Mouse (Mus musculus) limb, embryonic 11.5 days (tissue): ENCODE results near the gene Lpin2. TPM values are rescaled to one million over a fixed set of nuclear protein-coding genes. Genes with fewer than 3 reads are reported as not detected.

ENCODE experiments used
- ATAC-seq: fragments of 200-750 bp; cut with Nextera tagmentation; 2 replicates; pipeline ENCODE4 v1.8.0; 2017; ENCODE audit warnings: low read depth; ENCODE audit not compliant: insufficient number of reproducible peaks, low FRiP score, low TSS enrichment
- DNase-seq: peaks from one replicate; pipeline ENCODE4 v3.0.0-alpha.2; 2015; ENCODE audit warnings: low spot score
- H3K27ac ChIP-seq: fragments of 300-500 bp; sonication (generic); replicated peaks from 2 replicates; pipeline ENCODE4 v1.5.1; 2014; ENCODE audit warnings: low read depth, mild to moderate bottlenecking, low read length
- H3K27me3 ChIP-seq: fragments of 300-500 bp; sonication (generic); 2 replicates; pipeline ENCODE4 v1.6.1; 2014; ENCODE audit warnings: mild to moderate bottlenecking, low read length, mixed read lengths; ENCODE audit not compliant: control insufficient read depth, insufficient read depth
- H3K36me3 ChIP-seq: fragments of 300-500 bp; sonication (generic); 2 replicates; pipeline ENCODE4 v1.6.1; 2014; ENCODE audit warnings: mild to moderate bottlenecking, low read length, moderate library complexity, mixed read lengths; ENCODE audit not compliant: control insufficient read depth, insufficient read depth
- H3K4me1 ChIP-seq: fragments of 300-500 bp; sonication (generic); 2 replicates; pipeline ENCODE4 v1.6.1; 2014; ENCODE audit warnings: low read length, mixed read lengths; ENCODE audit not compliant: control insufficient read depth, insufficient read depth
- H3K4me2 ChIP-seq: fragments of 300-500 bp; sonication (generic); 2 replicates; pipeline ENCODE4 v1.6.1; 2014; ENCODE audit warnings: low read depth, mild to moderate bottlenecking, moderate library complexity; ENCODE audit not compliant: severe bottlenecking
- H3K4me3 ChIP-seq: fragments of 300-500 bp; sonication (generic); 2 replicates; pipeline ENCODE4 v1.5.1; 2014; ENCODE audit warnings: low read depth, low read length
- H3K9ac ChIP-seq: fragments of 300-500 bp; sonication (generic); 2 replicates; pipeline ENCODE4 v1.6.1; 2014; ENCODE audit warnings: mild to moderate bottlenecking, low read length
- H3K9me3 ChIP-seq: fragments of 300-500 bp; sonication (generic); 2 replicates; pipeline ENCODE4 v1.6.1; 2016; ENCODE audit warnings: low read length; ENCODE audit not compliant: control insufficient read depth
- WGBS: fragments of 180-500 bp; shearing (Covaris S2); extraction: QIAGEN DNeasy Blood & Tissue Kit; methylation state at CpG from one replicate; pipeline ENCODE4 v1.1.7; 2014; 5-methylcytosine and 5-hydroxymethylcytosine counted together
- polyA plus RNA-seq: library from polyadenylated mRNA; unstranded; fragments of >200 nt; fragmentation: Nextera tagmentation; extraction: Ambion mirVana; gene quantifications from 2 replicates; pipeline ENCODE4 v1.2.1, GENCODE M21; 2014

Gene Lpin2
- polyA plus RNA-seq, 1 experiment from 2014 or later = 48.1 TPM

DNA sequence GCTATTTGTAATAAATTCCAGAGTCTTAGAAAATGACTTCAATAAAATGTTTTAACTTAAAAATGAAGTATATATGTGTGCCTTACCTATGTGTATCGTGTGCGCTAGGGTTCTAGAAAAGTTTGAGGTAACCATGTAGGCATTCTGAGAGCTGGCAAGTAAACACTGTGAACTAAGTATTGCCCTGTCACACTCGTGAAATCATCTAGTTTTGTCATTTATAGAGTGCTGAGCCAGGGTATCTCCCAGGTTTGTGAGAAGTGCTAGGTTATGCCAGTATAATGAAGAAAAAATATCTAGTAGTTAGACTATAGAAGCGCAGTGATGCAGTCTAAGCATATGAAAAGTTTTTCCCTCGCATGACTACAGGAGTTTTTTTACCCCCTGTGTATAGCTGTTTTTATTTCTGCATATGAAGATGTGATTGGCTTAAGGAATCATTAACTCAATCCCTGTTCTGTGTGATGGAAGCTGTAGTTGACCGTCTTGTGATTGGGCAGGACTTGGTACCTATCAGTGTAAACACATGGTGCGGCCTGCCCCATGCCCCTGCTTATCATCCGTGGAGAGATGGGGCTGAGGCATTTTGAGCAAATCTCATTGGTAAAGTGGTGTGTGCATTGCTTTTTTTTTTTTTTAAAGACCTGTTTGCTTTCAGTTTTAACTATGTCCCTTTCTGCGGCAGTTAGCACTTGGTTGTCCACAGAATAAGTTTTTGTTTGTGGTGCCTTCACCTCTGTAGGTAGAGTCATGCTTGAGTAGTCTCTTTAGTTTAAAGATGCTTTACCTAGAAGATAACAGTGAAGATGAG lies 21.8 kb downstream of the Lpin2 start:
- WGBS = 91% methylated on average over 9 of the region's 9 CpGs
- ATAC-seq = no peak
- Histone ChIP-seq H3K27me3 (no peaks in the 10 kb centered on the region), H3K4me3 (no peak overlapping the region), H3K4me2 (no peak overlapping the region), H3K36me3 (no peaks in the 10 kb centered on the region), H3K27ac (no peak overlapping the region), H3K9me3 (no peaks in the 10 kb centered on the region), H3K9ac (no peak overlapping the region), H3K4me1 (peaks cover 3% of the 10 kb centered on the region; the same call in 1 of the 2 replicates)
- no peak for DNase-seq

DNA sequence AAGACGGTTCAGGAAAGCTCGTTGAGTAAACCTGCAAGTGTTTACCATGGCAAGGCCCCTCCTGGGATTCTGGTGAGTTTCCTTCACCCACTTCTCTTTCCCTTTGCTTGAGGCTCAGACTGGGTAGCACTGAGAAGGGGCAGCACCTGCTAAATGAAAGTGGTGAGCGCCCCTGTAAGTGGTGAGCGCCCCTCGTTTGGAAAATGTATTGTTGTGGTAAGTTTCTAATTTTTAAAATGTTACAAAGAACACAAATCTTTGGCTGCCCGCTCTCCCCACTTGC lies 22.4 kb downstream of the Lpin2 start:
- Histone ChIP-seq H3K36me3 (no peaks in the 10 kb centered on the region), H3K9ac (no peak overlapping the region), H3K9me3 (no peaks in the 10 kb centered on the region), H3K4me2 (no peak overlapping the region), H3K4me1 (peaks cover 3% of the 10 kb centered on the region; the same call in 1 of the 2 replicates), H3K27me3 (no peaks in the 10 kb centered on the region), H3K4me3 (no peak overlapping the region), H3K27ac (no peak overlapping the region)
- DNase-seq (no peak), ATAC-seq (no peak)
- WGBS = 86% methylated on average over 6 of the region's 6 CpGs

DNA sequence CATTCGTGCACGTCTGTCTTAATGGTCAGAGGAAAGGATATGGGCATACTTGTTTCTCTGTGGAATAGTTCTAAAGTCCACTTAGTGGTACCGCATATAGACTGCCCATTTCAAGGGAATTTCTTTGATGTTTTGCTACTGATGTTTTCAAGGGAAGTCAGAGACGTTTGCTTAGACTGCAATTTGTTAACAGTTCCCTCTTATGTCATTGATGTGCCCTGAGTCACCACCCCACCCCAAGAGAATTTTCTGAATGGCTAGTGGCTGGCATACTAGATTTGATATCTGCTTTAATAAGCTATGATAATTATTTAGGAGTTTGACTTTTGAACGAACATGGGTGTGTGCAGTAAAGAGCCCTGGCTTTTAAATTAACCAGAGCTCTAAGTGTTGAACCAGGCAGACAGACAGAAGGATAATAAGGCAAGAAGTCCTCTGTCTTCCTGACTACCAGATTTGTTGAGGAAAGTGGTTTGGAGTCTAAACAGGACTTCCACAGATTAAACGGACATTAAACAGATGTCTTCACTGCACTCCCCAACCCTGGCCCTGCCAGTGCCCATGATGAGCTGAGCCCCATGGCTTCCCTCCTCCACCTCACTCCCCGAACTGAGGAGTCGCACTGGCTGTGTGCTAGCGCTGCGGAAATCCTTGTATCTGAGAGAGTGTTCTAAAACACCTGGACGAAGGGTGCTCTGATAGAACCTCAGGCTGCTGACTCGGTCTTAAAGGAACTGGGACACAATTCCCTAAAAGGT lies 24.0 kb downstream of the Lpin2 start:
- Histone ChIP-seq H3K9ac (no peak overlapping the region), H3K27me3 (no peaks in the 10 kb centered on the region), H3K4me2 (no peak overlapping the region), H3K4me1 (peaks cover 5% of the 10 kb centered on the region; the same call in 1 of the 2 replicates), H3K4me3 (no peak overlapping the region), H3K36me3 (no peaks in the 10 kb centered on the region), H3K9me3 (no peaks in the 10 kb centered on the region), H3K27ac (no peak overlapping the region)
- 62% methylated on average over 12 of the region's 12 CpGs for WGBS
- DNase-seq (no peak), ATAC-seq (no peak)

DNA sequence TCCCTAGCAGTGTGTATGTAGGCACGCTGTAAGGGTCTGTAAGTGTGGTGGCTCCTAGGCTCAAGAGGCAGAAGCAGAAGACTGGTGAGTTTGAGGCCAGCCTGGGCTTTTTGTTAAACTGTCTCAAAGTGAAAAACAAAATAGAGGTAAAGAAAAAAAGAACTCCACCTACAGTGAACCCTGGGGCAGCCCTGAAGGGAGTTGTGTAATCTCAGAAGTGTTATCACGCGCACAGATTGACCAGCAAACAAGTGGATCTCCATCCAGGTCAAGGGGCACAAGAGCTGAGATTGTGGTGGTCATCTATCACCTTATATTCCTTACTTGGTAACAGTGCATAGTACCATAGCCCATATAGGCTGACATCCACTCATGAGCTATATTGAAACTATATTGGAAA lies 24.9 kb downstream of the Lpin2 start:
- no peaks in the 10 kb centered on the region for H3K9me3 ChIP-seq
- H3K4me3 ChIP-seq = no peak overlapping the region
- H3K36me3 ChIP-seq = no peaks in the 10 kb centered on the region
- 97% methylated on average over 3 of the region's 3 CpGs for WGBS
- no peaks in the 10 kb centered on the region for H3K27me3 ChIP-seq
- H3K4me2 ChIP-seq = no peak overlapping the region
- no peak for ATAC-seq
- H3K27ac ChIP-seq = no peak overlapping the region
- no peak overlapping the region for H3K9ac ChIP-seq
- DNase-seq = no peak
- peaks cover 3% of the 10 kb centered on the region; the same call in 1 of the 2 replicates for H3K4me1 ChIP-seq

DNA sequence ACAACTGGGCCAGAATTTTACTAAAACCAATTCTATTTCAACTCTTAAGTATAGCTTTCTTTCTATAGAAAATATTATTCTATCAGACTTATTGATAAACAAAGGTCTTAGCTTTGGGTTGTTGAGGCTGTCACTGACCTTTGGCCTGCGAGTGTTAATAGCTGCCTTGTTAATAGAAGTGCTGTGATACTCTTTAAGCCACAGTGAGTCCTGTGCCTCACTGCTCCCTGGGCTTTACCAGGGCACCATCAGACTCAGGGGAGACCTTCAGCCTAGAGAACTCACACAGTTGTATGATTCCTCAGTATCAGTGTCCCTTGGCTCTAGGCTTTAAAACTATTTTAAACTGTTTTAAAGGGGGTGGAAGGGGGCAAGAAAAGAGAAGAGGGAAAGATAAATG lies 26.0 kb downstream of the Lpin2 start:
- Histone ChIP-seq H3K4me1 (0 out of 2 replicates have a peak, but pooled peaks cover 2% of the 10 kb centered on the region), H3K4me2 (no peak overlapping the region), H3K36me3 (no peaks in the 10 kb centered on the region), H3K27me3 (no peaks in the 10 kb centered on the region), H3K9ac (no peak overlapping the region), H3K9me3 (no peaks in the 10 kb centered on the region), H3K4me3 (no peak overlapping the region), H3K27ac (no peak overlapping the region)
- ATAC-seq = no peak
- WGBS = 87% methylated on average over 1 of the region's 1 CpGs
- DNase-seq = no peak

DNA sequence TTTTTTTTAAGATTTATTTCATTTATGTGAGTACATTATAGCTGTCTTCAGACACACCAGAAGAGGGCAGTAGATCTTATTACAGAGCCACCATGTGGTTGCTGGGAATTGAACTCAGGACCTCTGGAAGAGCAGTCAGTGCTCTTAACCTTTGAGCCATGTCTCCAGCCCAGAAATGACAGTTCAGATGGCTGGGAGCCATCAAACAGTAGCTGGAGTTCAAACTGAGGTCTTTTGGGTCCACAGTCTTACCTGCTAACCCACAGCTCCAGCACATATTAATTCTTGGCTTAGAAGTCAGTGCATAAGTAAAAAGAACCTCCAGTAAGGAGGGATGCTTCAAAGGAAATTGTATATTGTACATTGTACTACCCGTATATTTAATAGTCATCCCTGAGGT lies 26.6 kb downstream of the Lpin2 start:
- DNase-seq = no peak
- no peaks in the 10 kb centered on the region for H3K36me3 ChIP-seq
- 0 out of 2 replicates have a peak, but pooled peaks cover 2% of the 10 kb centered on the region for H3K4me1 ChIP-seq
- no peaks in the 10 kb centered on the region for H3K27me3 ChIP-seq
- no peak overlapping the region for H3K27ac ChIP-seq
- WGBS = 98% methylated on average over 1 of the region's 1 CpGs
- no peak for ATAC-seq
- H3K9me3 ChIP-seq = no peaks in the 10 kb centered on the region
- no peak overlapping the region for H3K9ac ChIP-seq
- H3K4me3 ChIP-seq = no peak overlapping the region
- no peak overlapping the region for H3K4me2 ChIP-seq

DNA sequence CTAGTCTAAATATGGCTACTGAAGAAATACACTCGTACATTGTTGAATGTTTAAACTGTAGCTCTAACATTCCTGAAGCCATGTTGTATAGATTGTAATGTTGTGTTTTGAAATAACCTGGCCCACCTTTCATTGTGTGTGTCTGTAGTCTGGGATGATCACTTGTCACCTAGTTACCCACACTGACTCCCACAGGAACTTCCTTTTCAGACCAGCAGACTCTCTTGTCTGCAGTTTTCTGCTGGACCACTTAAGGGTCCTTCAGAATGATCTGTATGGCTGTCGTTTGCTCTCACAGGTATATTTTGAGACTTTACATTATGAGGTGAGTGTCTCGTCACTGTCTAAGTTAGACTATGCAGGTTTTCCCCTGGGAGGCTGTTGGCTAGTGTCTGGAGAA lies 27.6 kb downstream of the Lpin2 start:
- 91% methylated on average over 3 of the region's 3 CpGs for WGBS
- no peak overlapping the region for H3K4me3 ChIP-seq
- ATAC-seq (no peak), DNase-seq (no peak)
- no peak overlapping the region for H3K4me2 ChIP-seq
- no peak overlapping the region for H3K9ac ChIP-seq
- peaks cover 2% of the 10 kb centered on the region; the same call in 1 of the 2 replicates for H3K4me1 ChIP-seq
- H3K27me3 ChIP-seq = no peaks in the 10 kb centered on the region
- H3K9me3 ChIP-seq = no peaks in the 10 kb centered on the region
- no peak overlapping the region for H3K27ac ChIP-seq
- H3K36me3 ChIP-seq = no peaks in the 10 kb centered on the region

DNA sequence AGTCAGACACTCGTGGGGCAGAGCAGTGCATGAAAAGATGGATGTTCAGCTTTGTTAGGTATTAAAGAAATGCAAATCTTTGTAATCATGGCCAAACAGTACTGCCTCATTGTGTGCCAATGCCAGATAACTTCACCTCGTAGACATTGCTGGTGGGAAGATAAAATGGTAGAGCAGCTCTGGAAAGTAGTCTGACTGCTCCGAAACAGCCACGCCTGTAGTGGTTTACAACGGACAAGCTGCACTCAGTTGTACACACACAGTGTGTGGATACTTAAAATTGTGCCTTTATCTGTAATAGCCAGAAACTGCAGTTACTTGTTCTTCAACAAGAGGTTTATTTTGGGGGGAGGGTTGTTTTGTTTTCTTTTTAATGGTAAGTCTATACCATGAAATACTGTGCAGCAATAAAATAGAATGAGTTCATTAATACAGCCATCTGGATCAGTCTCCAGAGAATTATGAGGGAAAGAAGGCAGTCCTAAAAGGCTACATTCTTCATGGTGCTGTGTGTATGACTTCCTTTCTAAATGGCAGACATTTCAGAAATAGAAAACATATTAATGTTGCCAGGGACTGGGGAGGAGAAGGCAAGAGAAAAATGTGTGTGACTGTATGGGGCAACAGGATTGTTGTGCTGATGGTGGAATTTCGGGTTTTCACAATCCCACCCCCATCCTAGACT lies 29.7 kb downstream of the Lpin2 start:
- Histone ChIP-seq H3K4me2 (no peak overlapping the region), H3K4me3 (no peak overlapping the region), H3K9ac (no peak overlapping the region), H3K27me3 (no peaks in the 10 kb centered on the region), H3K36me3 (no peaks in the 10 kb centered on the region; the same call in 1 of the 2 replicates), H3K4me1 (peaks cover 2% of the 10 kb centered on the region; the same call in 1 of the 2 replicates), H3K9me3 (no peaks in the 10 kb centered on the region), H3K27ac (peak overlapping the region; percentile 23)
- 81% methylated on average over 6 of the region's 6 CpGs for WGBS
- peak; percentile 63; the same call in 1 of the 2 replicates for ATAC-seq
- DNase-seq = no peak
